Mouse (Mus musculus): ENCODE results near the gene Ghitm. TPM values are rescaled to one million over a fixed set of nuclear protein-coding genes. Genes with fewer than 3 reads are reported as not detected.

The Ghitm gene
- total RNA-seq, 2 experiments from 2014 or later, result 675 to 807 TPM

DNA sequence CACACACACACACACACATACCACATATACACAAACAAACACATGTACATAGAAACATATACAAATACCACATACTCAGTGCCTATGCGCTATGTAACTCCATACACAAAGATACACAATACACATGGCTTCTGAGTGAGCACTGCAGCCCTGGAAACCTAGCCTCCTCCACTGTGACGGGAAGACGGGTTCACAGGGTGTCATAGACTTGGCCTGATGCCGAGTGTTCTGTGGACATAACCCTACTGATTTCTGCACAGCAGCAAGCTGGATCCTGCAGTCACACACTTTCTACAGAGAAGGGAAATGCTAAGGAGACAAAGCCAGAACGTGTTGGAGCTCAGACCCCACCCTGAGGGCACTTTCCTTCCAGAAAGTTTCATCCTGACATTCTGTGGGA, 30.3 kb downstream of the Ghitm start:
- DNase-seq, result peak; percentile 16 to 45

DNA sequence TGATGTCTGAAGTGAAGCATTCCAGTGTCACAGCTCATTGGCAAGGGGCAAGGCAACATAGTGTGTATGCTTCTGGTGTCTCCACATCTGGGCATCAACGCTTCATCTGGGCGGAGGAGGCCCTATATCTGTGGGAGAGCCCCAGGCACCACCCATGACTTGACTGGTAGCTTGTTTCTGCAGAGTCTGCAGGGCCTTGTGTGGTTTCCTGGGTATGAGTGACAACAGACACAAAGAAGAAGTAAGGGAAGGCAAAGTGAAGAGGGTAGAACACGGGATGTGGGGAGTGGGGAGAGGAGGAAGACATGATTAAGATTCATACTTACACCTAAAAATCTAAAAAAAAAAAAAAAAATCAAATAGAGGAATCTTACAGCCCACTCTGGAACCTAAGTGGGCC, 32.6 kb downstream of the Ghitm start:
- no peak for DNase-seq

DNA sequence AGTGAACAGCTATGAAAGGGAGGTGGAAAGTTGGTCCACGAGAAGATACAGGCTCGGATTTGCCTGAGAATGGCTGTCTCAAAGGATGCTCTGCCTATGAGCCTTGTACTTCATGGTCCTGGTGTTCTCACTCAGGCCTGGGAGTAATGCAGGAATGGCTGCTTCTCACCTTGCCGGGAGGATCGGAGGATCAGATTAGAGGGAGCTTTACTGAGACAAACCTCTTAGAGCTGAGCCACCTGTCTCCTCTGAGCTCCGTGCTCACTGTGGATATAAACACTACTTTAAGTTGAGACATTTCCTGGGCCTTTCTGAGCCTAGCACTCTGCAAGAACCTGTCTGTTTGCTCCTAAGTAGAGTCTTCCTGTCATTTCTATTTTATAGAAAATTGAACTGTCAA, 33.5 kb downstream of the Ghitm start:
- no peak for DNase-seq

DNA sequence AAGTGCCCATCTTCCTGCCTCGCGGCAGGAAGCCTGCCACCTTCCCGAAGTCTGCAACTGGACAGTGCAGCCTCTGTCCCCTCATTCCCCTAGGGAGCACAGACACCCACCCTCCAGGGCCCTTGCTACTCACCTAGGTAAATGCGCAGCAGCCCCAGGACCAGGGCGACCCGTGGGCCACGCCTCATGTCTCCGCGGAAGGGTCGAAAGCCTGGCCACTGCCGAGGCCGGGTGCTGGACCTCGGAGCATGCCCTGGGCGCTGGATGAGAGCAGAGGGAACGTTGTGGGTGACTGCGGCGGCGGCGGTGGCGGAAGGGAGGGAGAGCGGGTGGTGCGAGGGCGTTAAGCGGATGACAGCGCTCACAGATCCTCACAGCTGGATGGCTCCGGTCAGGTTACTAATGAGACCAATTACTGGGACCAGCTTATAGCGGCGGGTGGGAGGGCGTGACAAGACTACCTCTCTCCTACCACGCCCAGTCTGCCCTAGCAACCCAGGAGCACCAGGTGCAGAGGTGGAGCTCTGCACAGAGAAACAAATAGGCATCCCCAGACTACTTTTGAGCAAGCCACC, 37.0 kb downstream of the Ghitm start, which contains the start of gene Cdhr1:
Cdhr1 (minus strand) TSS at position 392 of the 575 bp plus-strand sequence.
- peak in 1 of 2 experiments; percentile 10 for DNase-seq

DNA sequence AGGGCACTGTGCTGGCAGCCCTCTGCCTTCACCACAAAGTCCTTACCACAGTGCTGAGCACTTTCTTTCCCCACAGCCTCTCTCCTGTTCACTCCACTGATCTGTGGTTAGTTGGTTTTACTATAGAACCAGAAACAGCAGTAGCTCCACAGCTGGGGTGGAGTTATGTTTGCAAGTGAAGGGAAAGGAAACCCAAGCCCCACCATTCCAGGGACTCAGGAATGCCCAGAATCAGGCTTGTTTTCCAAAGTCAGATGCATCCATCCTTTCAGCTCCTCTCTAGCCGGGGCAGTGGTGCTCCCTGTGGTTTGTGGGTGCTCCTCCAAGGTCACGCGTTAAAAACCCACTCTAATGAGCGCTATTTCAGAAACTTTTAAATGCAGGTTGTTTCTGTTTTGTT, 39.5 kb downstream of the Ghitm start:
- no peak for DNase-seq

DNA sequence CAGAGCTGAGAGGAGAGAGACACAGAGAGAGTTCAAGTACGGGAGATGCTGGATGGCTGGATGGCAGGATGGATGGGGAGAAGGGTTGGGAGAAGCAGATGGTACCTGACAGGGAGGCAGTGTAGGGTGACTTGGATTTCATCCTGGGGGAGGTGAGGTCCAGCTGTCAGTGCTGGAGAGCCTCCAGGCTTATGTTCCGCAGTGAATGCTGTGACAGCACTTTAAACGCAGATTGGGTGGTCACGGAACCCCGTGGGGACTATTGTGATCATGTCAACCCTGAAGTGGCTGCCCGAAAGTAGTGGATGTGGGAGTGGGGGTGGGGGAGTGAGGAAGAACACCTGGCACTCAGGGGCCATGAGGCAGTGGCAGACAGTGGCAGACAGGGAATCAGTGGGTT, 40.6 kb downstream of the Ghitm start:
- DNase-seq, result no peak

DNA sequence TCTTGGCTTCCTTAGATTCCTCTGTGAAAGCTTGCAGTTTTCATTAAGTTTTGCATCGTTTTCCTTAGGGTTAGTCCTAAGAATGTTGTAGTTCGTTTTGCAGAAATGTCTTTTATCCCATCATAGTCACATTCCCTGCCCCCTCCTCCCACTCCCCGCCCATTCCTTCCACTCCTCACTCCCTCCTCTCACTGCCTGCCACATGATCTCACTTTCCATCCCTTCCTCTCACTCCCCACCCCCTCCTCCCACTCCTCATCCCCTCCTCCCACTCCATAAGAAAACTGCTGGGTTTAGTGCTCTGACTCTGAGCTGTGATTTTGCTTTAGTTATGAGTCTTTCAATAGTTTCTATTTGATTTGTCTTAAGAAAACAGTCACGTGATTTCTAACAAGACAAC, 51.3 kb downstream of the Ghitm start:
- no peak for DNase-seq

DNA sequence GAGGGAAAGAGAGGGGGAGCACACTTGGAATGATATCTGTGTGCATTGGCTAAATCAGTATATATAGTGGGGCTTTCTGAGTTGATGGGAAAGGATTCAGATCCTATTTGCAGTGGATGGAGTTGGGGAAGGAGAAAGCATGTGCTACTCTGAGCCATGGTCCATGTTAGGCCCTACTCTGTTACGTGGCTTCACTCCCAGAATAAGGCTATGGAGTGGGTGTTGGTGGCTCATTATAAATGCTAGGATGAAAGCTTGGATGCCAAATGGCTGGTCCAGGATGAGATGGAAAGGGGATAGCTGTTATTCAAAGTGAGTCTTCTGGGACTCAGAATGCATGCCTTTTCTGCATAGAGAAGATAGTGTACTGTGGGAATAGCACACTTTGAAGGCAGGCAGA, 54.3 kb downstream of the Ghitm start:
- no peak for DNase-seq

Other genes starting within 250 kb of the Ghitm start
- 10 to 100 TPM; 32.2 to 40.0 TPM for gene Ccser2, start 166.5 kb downstream of the Ghitm start, total RNA-seq (2021)
- not detected for gene Rgr, start 86.3 kb downstream of the Ghitm start, total RNA-seq (2021)
- gene Lrit1, start 80.4 kb downstream of the Ghitm start, total RNA-seq (2021), result not detected
- not detected for gene Lrit2, start 67.3 kb downstream of the Ghitm start, total RNA-seq (2021)
- under 1 TPM; 0.16 to 0.17 TPM for gene Cdhr1, start 36.9 kb downstream of the Ghitm start, total RNA-seq (2021)
- 1 to 10 TPM in 1 of 2 experiments, under 1 TPM in 1; 0.86 to 1.3 TPM for gene 2610528A11Rik, start 21.2 kb downstream of the Ghitm start, total RNA-seq (2021)

All from adrenal gland, postnatal 36 days (tissue).